Mouse (Mus musculus) brain, embryonic 14.5 days (tissue): ENCODE results near the gene Ndufv1.
"Not testable (repeated sequence)": the region's sequence is repeated elsewhere in the genome, so short reads cannot be mapped to it uniquely, and the experiment has no call there.

Source experiments
- CTCF ChIP-seq: fragments of 200-500 bp; IDR thresholded peaks from 2 replicates; pipeline ENCODE4 v1.5.1; 2012; ENCODE audit warnings: inconsistent platforms, mild to moderate bottlenecking, moderate library complexity, borderline replicate concordance; ENCODE audit not compliant: insufficient read depth, insufficient read length; ENCODE audit errors: extremely low read depth
- POLR2A ChIP-seq: fragments of 200-500 bp; IDR thresholded peaks from 2 replicates; pipeline ENCODE4 v1.6.1; 2012; ENCODE audit warnings: mild to moderate bottlenecking, inconsistent platforms, borderline replicate concordance; ENCODE audit not compliant: poor library complexity, insufficient read depth, insufficient read length, severe bottlenecking; ENCODE audit errors: extremely low read depth

GRCm38 (mm10) chr19:4040941-4041340 lies 28.3 kb upstream of the Ndufv1 start:
- TF ChIP-seq POLR2A, CTCF: not testable (repeated sequence)
